Mouse (Mus musculus): ENCODE measurements around the gene Efna1. TPM values are rescaled to one million over a fixed set of nuclear protein-coding genes. Genes with fewer than 3 reads are reported as not detected.

Gene Efna1
- polyA plus RNA-seq, 1 experiment from 2014 or later = 45.0 TPM

DNA sequence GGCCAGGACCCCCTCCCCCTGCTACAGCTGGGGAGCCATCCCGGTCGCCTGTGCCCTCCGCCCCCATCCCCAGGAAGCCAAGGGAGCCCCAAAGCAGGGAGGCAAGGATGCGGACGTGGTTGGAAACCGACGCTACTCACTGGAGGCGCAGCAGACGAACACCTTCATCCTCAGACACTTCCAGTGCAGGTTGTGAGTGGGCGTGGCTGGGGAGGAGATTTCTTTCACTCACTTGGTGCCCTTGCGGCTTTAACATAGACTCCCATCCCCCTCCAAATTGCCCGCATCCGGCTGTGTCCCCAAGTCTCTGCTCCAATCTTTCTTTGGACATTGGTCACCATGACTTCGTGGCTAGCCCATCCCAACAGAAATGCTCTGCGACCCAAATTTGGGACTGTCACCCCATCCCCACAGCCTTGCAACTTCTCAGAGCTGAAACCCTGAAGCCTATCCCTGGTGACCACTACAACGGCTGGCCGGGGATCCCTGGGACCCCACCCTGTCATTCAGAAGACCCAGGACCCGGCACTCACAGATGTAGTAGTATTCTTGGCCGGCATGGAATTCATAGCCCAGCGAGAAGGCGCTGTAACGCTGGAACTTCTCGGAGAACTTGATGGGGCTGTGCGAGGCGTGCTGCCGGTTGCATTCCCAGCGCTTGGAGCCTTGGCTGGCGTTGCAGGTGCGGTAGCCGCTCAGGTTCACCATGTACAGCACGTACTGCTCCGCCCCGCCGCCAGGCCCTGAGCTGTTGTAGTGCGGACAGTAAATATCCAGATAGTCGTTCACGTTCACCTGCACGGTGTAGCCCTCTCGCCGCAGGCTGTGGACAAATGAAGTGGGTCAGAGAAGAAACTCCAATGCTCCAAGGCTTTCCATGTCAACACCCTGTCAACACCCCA, 35.2 kb upstream of the Efna1 start:
- no peaks in the 10 kb centered on the region for H3K9me3 ChIP-seq (ENCODE audit: control insufficient read depth, low read depth, low read length)
- H3K27ac ChIP-seq (ENCODE audit: low read length) = no peak overlapping the region
- H3K4me2 ChIP-seq (replicated peaks; ENCODE audit: low read depth, low read length) = peak overlapping the region; percentile 69
- no peak overlapping the region for H3K9ac ChIP-seq (replicated peaks; ENCODE audit: low read depth, low read length)
- peak overlapping the region; percentile 29 for H3K4me3 ChIP-seq (ENCODE audit: low read depth, low read length)
- WGBS = 13% methylated on average over 40 of the region's 40 CpGs
- peaks cover 15% of the 10 kb centered on the region; the same call in 1 of the 2 replicates for H3K27me3 ChIP-seq (ENCODE audit: control insufficient read depth, insufficient read depth, low read length)
- H3K36me3 ChIP-seq (ENCODE audit: control insufficient read depth, insufficient read depth, low read length) = no peaks in the 10 kb centered on the region
- peak; percentile 16; the same call in 1 of the 2 replicates for ATAC-seq (ENCODE audit: insufficient number of reproducible peaks, insufficient read depth, low FRiP score, low read depth)
- H3K4me1 ChIP-seq (ENCODE audit: control insufficient read depth, insufficient read depth, low read length) = peaks cover 48% of the 10 kb centered on the region

DNA sequence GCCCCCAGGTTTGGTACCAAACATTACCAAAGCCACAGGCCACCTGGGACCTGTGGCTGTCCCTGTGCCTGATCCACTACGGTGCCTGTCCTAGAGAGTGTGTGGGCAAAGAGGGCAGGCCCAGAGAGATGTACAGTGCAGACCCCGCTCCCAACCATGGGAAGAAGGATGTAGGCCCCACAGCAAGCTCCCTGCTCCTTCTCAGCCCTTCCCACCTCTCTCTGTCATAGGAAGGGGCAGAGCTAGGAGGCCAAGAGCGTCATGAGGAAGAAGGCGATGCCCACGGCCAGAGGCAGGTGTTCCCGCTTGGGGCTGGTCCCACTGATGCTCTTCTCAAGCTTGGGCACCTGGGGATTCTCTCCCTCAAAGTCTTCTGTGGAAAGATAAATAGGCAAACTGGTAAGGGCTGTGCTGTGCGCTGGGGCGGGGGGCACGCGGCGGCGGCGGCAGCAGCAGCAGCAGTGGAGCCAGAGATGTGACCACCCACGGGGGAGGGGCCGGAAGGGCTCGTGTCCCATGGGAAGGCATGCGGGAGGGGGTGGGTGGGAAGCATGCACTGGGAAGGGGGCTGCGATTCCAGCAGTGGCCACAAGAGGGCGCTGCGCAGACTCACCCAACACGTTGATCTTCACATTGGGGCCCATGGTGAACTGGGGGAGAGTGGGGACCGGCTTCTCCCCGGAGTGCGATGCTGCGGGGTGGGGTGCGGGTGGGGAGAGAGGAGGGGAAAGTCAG, 34.4 kb upstream of the Efna1 start:
- Histone ChIP-seq H3K4me2 (replicated peaks; ENCODE audit: low read depth, low read length) (peak overlapping the region; percentile 69), H3K4me3 (ENCODE audit: low read depth, low read length) (peak overlapping the region; percentile 29), H3K9me3 (ENCODE audit: control insufficient read depth, low read depth, low read length) (no peaks in the 10 kb centered on the region), H3K27me3 (ENCODE audit: control insufficient read depth, insufficient read depth, low read length) (peaks cover 12% of the 10 kb centered on the region; the same call in 1 of the 2 replicates), H3K4me1 (ENCODE audit: control insufficient read depth, insufficient read depth, low read length) (peaks cover 40% of the 10 kb centered on the region), H3K36me3 (ENCODE audit: control insufficient read depth, insufficient read depth, low read length) (no peaks in the 10 kb centered on the region), H3K27ac (ENCODE audit: low read length) (no peak overlapping the region), H3K9ac (replicated peaks; ENCODE audit: low read depth, low read length) (no peak overlapping the region)
- no peak for ATAC-seq (ENCODE audit: insufficient number of reproducible peaks, insufficient read depth, low FRiP score, low read depth)
- 7% methylated on average over 26 of the region's 26 CpGs for WGBS

DNA sequence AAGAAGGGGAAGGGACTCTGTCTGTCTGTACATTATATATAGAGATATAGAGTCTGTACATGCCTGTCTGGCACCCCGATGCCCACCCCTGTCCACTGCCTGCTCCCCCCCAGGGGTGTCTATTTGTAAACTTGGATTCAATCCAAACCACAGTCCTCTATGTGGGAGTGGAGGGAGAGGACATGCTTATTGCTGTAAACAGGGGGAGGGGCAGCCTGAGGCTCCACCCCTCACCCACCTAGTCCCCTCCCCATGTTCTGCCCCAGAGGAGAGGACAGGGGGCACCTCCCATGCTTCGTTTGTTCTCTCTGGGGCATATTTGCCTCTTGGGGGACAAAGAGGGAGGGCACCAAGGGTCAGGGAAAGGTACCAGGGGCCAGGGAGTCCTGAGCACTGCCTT, 33.8 kb upstream of the Efna1 start:
- peak overlapping the region; percentile 29; the same call in 1 of the 2 replicates for H3K4me3 ChIP-seq (ENCODE audit: low read depth, low read length)
- ATAC-seq (ENCODE audit: insufficient number of reproducible peaks, insufficient read depth, low FRiP score, low read depth) = no peak
- H3K9me3 ChIP-seq (ENCODE audit: control insufficient read depth, low read depth, low read length) = no peaks in the 10 kb centered on the region
- peaks cover 11% of the 10 kb centered on the region; the same call in 1 of the 2 replicates for H3K27me3 ChIP-seq (ENCODE audit: control insufficient read depth, insufficient read depth, low read length)
- no peak overlapping the region for H3K9ac ChIP-seq (replicated peaks; ENCODE audit: low read depth, low read length)
- no peak overlapping the region for H3K27ac ChIP-seq (ENCODE audit: low read length)
- H3K4me1 ChIP-seq (ENCODE audit: control insufficient read depth, insufficient read depth, low read length) = peaks cover 35% of the 10 kb centered on the region
- H3K4me2 ChIP-seq (replicated peaks; ENCODE audit: low read depth, low read length) = peak overlapping the region; percentile 69
- no peaks in the 10 kb centered on the region for H3K36me3 ChIP-seq (ENCODE audit: control insufficient read depth, insufficient read depth, low read length)
- 44% methylated on average over 2 of the region's 2 CpGs for WGBS

DNA sequence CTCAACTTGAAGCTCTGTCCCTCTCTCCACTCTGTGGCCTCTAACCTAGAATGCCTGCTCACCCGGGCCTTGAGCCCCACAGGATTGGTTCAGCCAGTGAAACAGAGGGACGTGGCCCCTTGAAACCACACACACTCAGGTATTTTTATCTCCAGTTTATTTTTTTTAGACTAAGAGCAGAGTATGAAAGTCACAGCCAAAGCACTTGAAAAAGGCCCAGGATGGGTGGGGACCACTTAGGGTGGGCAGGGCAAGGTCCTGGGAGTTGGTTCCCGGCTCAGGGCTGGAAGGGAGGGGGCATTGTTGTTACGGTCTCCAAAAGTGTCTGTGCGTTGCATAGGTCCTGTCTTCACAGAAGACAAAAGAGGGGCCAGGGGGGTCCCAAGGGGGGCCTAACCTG, 33.4 kb upstream of the Efna1 start:
- no peaks in the 10 kb centered on the region for H3K9me3 ChIP-seq (ENCODE audit: control insufficient read depth, low read depth, low read length)
- peaks cover 11% of the 10 kb centered on the region; the same call in 1 of the 2 replicates for H3K27me3 ChIP-seq (ENCODE audit: control insufficient read depth, insufficient read depth, low read length)
- no peak overlapping the region for H3K27ac ChIP-seq (ENCODE audit: low read length)
- no peak overlapping the region for H3K9ac ChIP-seq (replicated peaks; ENCODE audit: low read depth, low read length)
- WGBS = 54% methylated on average over 5 of the region's 5 CpGs
- peaks cover 30% of the 10 kb centered on the region for H3K4me1 ChIP-seq (ENCODE audit: control insufficient read depth, insufficient read depth, low read length)
- no peak for ATAC-seq (ENCODE audit: insufficient number of reproducible peaks, insufficient read depth, low FRiP score, low read depth)
- no peak overlapping the region for H3K4me2 ChIP-seq (replicated peaks; ENCODE audit: low read depth, low read length)
- no peaks in the 10 kb centered on the region for H3K36me3 ChIP-seq (ENCODE audit: control insufficient read depth, insufficient read depth, low read length)
- no peak overlapping the region for H3K4me3 ChIP-seq (ENCODE audit: low read depth, low read length)

DNA sequence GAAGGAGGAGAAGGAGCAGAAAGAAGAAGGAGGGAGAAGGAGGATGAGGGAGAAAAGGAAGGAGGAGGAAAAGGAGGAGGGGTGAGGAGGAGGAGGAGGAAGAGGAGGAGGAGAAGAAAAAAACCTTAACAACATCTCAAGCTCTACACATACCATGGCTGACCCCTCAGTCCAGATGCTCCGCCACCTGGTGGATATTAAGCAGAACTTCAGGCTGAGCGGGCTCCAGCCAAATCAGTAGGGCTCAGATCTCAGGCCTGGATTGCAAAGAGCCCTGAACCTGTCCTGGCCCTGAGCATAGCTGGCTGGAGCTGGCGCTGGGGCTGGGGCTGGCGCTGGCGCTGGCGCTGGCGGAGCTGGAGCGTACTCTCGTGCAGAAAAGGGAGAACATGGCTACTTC, 27.1 kb upstream of the Efna1 start:
- ATAC-seq (ENCODE audit: insufficient number of reproducible peaks, insufficient read depth, low FRiP score, low read depth) = peak; percentile 74
- 3% methylated on average over 9 of the region's 9 CpGs for WGBS
- Histone ChIP-seq H3K27ac (ENCODE audit: low read length) (no peak overlapping the region), H3K4me2 (replicated peaks; ENCODE audit: low read depth, low read length) (no peak overlapping the region), H3K9me3 (ENCODE audit: control insufficient read depth, low read depth, low read length) (no peaks in the 10 kb centered on the region), H3K36me3 (ENCODE audit: control insufficient read depth, insufficient read depth, low read length) (no peaks in the 10 kb centered on the region), H3K9ac (replicated peaks; ENCODE audit: low read depth, low read length) (no peak overlapping the region), H3K27me3 (ENCODE audit: control insufficient read depth, insufficient read depth, low read length) (no peaks in the 10 kb centered on the region), H3K4me1 (ENCODE audit: control insufficient read depth, insufficient read depth, low read length) (no peaks in the 10 kb centered on the region), H3K4me3 (ENCODE audit: low read depth, low read length) (no peak overlapping the region)

GRCm38 (mm10) chr3:89305551-89306325, 24.8 kb upstream of the Efna1 start:
- no peak overlapping the region for H3K27ac ChIP-seq (ENCODE audit: low read length)
- no peak for ATAC-seq (ENCODE audit: insufficient number of reproducible peaks, insufficient read depth, low FRiP score, low read depth)
- no peaks in the 10 kb centered on the region for H3K36me3 ChIP-seq (ENCODE audit: control insufficient read depth, insufficient read depth, low read length)
- 62% methylated on average over 8 of the region's 8 CpGs for WGBS
- H3K4me2 ChIP-seq (replicated peaks; ENCODE audit: low read depth, low read length) = no peak overlapping the region
- no peak overlapping the region for H3K9ac ChIP-seq (replicated peaks; ENCODE audit: low read depth, low read length)
- no peaks in the 10 kb centered on the region for H3K4me1 ChIP-seq (ENCODE audit: control insufficient read depth, insufficient read depth, low read length)
- H3K27me3 ChIP-seq (ENCODE audit: control insufficient read depth, insufficient read depth, low read length) = no peaks in the 10 kb centered on the region
- H3K9me3 ChIP-seq (ENCODE audit: control insufficient read depth, low read depth, low read length) = no peaks in the 10 kb centered on the region
- no peak overlapping the region for H3K4me3 ChIP-seq (ENCODE audit: low read depth, low read length)

DNA sequence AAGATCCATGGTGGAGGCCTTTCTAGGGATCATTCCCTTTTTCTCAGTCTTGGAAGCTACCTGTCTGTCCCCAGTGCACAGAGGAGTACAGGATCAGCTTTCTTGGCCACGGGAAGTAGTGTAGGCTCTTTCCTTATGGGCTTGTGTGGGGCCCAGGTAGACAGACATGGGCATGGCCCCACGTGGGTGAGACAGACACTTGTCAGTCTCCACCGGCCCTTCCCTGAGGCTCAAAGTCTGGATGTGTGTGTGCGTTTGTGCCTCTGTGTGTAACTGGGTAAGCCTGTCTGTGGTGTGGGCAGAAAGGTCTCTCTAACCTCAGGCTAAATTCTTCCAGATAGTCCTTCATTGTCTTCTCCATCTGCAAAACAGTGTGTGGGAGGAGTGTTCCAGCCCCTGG, 24.2 kb upstream of the Efna1 start:
- H3K9ac ChIP-seq (replicated peaks; ENCODE audit: low read depth, low read length) = no peak overlapping the region
- no peak overlapping the region for H3K27ac ChIP-seq (ENCODE audit: low read length)

GRCm38 (mm10) chr3:89304440-89304839, 23.5 kb upstream of the Efna1 start:
- no peaks in the 10 kb centered on the region for H3K36me3 ChIP-seq (ENCODE audit: control insufficient read depth, insufficient read depth, low read length)
- H3K9me3 ChIP-seq (ENCODE audit: control insufficient read depth, low read depth, low read length) = no peaks in the 10 kb centered on the region
- no peaks in the 10 kb centered on the region for H3K27me3 ChIP-seq (ENCODE audit: control insufficient read depth, insufficient read depth, low read length)
- no peak overlapping the region for H3K9ac ChIP-seq (replicated peaks; ENCODE audit: low read depth, low read length)
- no peaks in the 10 kb centered on the region; the same call in 1 of the 2 replicates for H3K4me1 ChIP-seq (ENCODE audit: control insufficient read depth, insufficient read depth, low read length)
- no peak overlapping the region for H3K4me3 ChIP-seq (ENCODE audit: low read depth, low read length)
- no peak overlapping the region for H3K4me2 ChIP-seq (replicated peaks; ENCODE audit: low read depth, low read length)
- WGBS = 57% methylated on average over 6 of the region's 6 CpGs
- no peak for ATAC-seq (ENCODE audit: insufficient number of reproducible peaks, insufficient read depth, low FRiP score, low read depth)
- H3K27ac ChIP-seq (ENCODE audit: low read length) = no peak overlapping the region

More for the DNA sequence above, 24.2 kb upstream of the Efna1 start:
- Histone ChIP-seq H3K4me3 (ENCODE audit: low read depth, low read length) (no peak overlapping the region), H3K36me3 (ENCODE audit: control insufficient read depth, insufficient read depth, low read length) (no peaks in the 10 kb centered on the region), H3K27me3 (ENCODE audit: control insufficient read depth, insufficient read depth, low read length) (no peaks in the 10 kb centered on the region), H3K4me1 (ENCODE audit: control insufficient read depth, insufficient read depth, low read length) (no peaks in the 10 kb centered on the region), H3K4me2 (replicated peaks; ENCODE audit: low read depth, low read length) (no peak overlapping the region), H3K9me3 (ENCODE audit: control insufficient read depth, low read depth, low read length) (no peaks in the 10 kb centered on the region)
- ATAC-seq (ENCODE audit: insufficient number of reproducible peaks, insufficient read depth, low FRiP score, low read depth) = no peak
- 75% methylated on average over 4 of the region's 4 CpGs for WGBS

All from stomach, embryonic 14.5 days (tissue).